Mouse (Mus musculus): ENCODE measurements around the gene Zfp36. TPM values are rescaled to one million over a fixed set of nuclear protein-coding genes. Genes with fewer than 3 reads are reported as not detected.

Gene Zfp36
- polyA plus RNA-seq, 1 experiment from 2014 or later, result 29.4 TPM

DNA sequence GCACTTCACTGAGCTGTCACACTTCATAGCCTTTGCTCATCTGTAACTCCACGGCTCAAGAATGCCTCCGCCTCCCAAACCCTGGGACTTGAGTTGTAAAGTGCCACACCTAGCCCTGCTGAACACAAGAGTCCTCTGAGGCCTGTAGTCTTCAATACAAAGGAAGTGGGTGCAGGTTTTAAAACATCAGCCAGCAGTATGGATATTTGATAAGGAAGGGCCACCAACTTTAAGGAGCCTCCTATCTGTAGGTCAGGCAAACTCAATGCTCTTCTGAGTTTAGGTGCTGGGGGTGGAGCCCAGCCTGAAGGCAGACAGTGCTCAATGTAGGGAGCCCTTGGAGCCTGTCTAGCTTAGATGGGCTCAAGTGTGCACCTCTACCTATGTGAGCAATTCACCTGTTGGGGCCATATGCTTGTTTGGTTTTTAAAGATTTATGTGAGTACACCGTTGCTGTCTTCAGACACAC lies 25.9 kb downstream of the Zfp36 start:
- no peaks in the 10 kb centered on the region for H3K9me3 ChIP-seq (ENCODE audit: control insufficient read depth, low read length)
- H3K9ac ChIP-seq (ENCODE audit: low read length), result no peak overlapping the region
- peaks cover 12% of the 10 kb centered on the region for H3K4me1 ChIP-seq (replicated peaks; ENCODE audit: control insufficient read depth, insufficient read depth)
- no peak for DNase-seq (ENCODE audit: low spot score)
- TF ChIP-seq CTCF (IDR thresholded peaks at IDR 0.05; ENCODE audit: low read depth) (no peak), EP300 (optimal IDR thresholded peaks at IDR 0.05) (no peak)
- no peak for ATAC-seq (ENCODE audit: low FRiP score, low TSS enrichment)
- H3K27ac ChIP-seq (replicated peaks), result no peak overlapping the region
- WGBS, result 87% methylated on average over 3 of the region's 3 CpGs
- peaks cover 7% of the 10 kb centered on the region for H3K36me3 ChIP-seq (ENCODE audit: control insufficient read depth, insufficient read depth, low read length)
- H3K4me3 ChIP-seq (ENCODE audit: low read depth, low read length), result no peak overlapping the region
- H3K4me2 ChIP-seq (replicated peaks; ENCODE audit: low read depth), result no peak overlapping the region
- H3K27me3 ChIP-seq (ENCODE audit: control insufficient read depth, insufficient read depth, low read length), result no peaks in the 10 kb centered on the region

- 74% methylated on average over 2 of the region's 2 CpGs for WGBS
- Histone ChIP-seq H3K4me2 (replicated peaks; ENCODE audit: low read depth) (no peak overlapping the region), H3K4me1 (replicated peaks; ENCODE audit: control insufficient read depth, insufficient read depth) (peaks cover 12% of the 10 kb centered on the region), H3K36me3 (ENCODE audit: control insufficient read depth, insufficient read depth, low read length) (peaks cover 7% of the 10 kb centered on the region), H3K4me3 (ENCODE audit: low read depth, low read length) (no peak overlapping the region), H3K9me3 (ENCODE audit: control insufficient read depth, low read length) (no peaks in the 10 kb centered on the region), H3K27ac (replicated peaks) (no peak overlapping the region), H3K9ac (ENCODE audit: low read length) (no peak overlapping the region), H3K27me3 (ENCODE audit: control insufficient read depth, insufficient read depth, low read length) (no peaks in the 10 kb centered on the region)
- TF ChIP-seq CTCF (IDR thresholded peaks at IDR 0.05; ENCODE audit: low read depth) (peak; percentile 58), EP300 (optimal IDR thresholded peaks at IDR 0.05) (no peak)
- ATAC-seq (ENCODE audit: low FRiP score, low TSS enrichment) (no peak), DNase-seq (ENCODE audit: low spot score) (peak; percentile 56)
Measured at GRCm38 (mm10) chr7:28353267-28353666, 26.8 kb downstream of the Zfp36 start.

DNA sequence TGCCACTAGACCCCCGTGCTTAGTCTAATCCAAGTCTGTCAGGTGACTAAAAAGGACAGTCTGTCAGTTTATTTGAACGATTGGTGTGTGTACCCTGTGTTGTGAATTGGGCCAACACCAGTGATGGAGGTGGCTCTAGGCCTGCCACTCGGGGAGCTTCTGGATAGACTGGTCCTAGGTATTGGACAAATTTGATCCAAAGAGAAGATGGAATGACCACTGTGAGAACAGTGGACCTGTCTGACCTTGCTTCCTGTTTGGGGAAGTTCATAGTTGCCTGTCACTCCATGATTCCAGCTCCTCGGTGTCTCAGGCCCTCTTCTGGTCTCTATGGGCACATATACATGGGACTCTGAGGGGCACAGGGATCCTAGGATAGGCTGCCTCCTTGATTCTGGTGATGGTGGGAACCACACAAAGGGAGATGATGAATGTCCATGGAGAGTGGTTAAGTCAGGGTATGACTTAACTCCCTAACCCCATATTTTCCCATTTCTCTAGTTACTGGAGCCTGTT lies 28.3 kb downstream of the Zfp36 start:
- TF ChIP-seq CTCF (IDR thresholded peaks at IDR 0.05; ENCODE audit: low read depth) (peak; percentile 9; the same call in 1 of the 2 replicates), EP300 (optimal IDR thresholded peaks at IDR 0.05) (no peak)
- peak overlapping the region; percentile 85 for H3K4me3 ChIP-seq (ENCODE audit: low read depth, low read length)
- ATAC-seq (ENCODE audit: low FRiP score, low TSS enrichment) (no peak), DNase-seq (ENCODE audit: low spot score) (no peak)
- no peaks in the 10 kb centered on the region for H3K9me3 ChIP-seq (ENCODE audit: control insufficient read depth, low read length)
- 24% methylated on average over 4 of the region's 4 CpGs for WGBS
- peaks cover 4% of the 10 kb centered on the region; the same call in 1 of the 2 replicates for H3K4me1 ChIP-seq (replicated peaks; ENCODE audit: control insufficient read depth, insufficient read depth)
- H3K4me2 ChIP-seq (replicated peaks; ENCODE audit: low read depth), result peak overlapping the region; percentile 81
- peaks cover 7% of the 10 kb centered on the region for H3K36me3 ChIP-seq (ENCODE audit: control insufficient read depth, insufficient read depth, low read length)
- H3K9ac ChIP-seq (ENCODE audit: low read length), result peak overlapping the region; percentile 94
- no peaks in the 10 kb centered on the region for H3K27me3 ChIP-seq (ENCODE audit: control insufficient read depth, insufficient read depth, low read length)
- H3K27ac ChIP-seq (replicated peaks), result peak overlapping the region; percentile 79; the same call in 1 of the 2 replicates

- Histone ChIP-seq H3K4me2 (replicated peaks; ENCODE audit: low read depth) (peak within 1 kb of the TSS; percentile 81), H3K27me3 (ENCODE audit: control insufficient read depth, insufficient read depth, low read length) (no peaks in the 10 kb centered on the region), H3K4me1 (replicated peaks; ENCODE audit: control insufficient read depth, insufficient read depth) (peaks cover 4% of the 10 kb centered on the region; the same call in 1 of the 2 replicates), H3K4me3 (ENCODE audit: low read depth, low read length) (peak within 1 kb of the TSS; percentile 85), H3K9ac (ENCODE audit: low read length) (peak within 1 kb of the TSS; percentile 94), H3K9me3 (ENCODE audit: control insufficient read depth, low read length) (no peaks in the 10 kb centered on the region), H3K36me3 (ENCODE audit: control insufficient read depth, insufficient read depth, low read length) (peaks cover 7% of the 10 kb centered on the region), H3K27ac (replicated peaks) (peak within 1 kb of the TSS; percentile 95)
- DNase-seq (ENCODE audit: low spot score), result peak; percentile 99
- WGBS, result under 1% methylated on average over 48 of the region's 50 CpGs
- ATAC-seq (ENCODE audit: low FRiP score, low TSS enrichment), result peak; percentile 94
- TF ChIP-seq CTCF (IDR thresholded peaks at IDR 0.05; ENCODE audit: low read depth), result 0 out of 2 replicates have a peak, but pooled peaks have one; percentile 14
- TF ChIP-seq EP300 (optimal IDR thresholded peaks at IDR 0.05), result no peak
Measured at GRCm38 (mm10) chr7:28350155-28350883, 29.7 kb downstream of the Zfp36 start, which contains the start of gene Rps16. TSS of gene Rps16 (plus strand) at chr7:28350652.

DNA sequence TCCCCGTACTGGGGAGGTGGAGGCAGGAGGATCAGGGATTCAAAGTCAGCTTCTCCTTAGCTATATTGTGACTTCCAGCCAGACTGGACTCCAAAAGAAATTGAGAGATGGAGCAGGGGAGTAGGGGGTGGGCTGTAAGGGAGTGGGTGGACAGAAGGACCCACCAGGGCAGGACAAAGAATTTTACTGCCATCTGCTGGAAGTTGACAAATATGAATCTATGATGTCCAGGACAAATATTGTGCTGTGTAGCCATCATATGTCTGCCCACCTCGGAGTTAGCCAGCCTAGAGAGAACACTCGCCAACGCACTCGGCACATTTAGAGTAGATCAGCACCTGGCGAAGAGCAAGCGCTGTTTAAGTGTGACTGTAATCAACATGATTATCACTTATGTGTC lies 31.5 kb downstream of the Zfp36 start:
- H3K4me3 ChIP-seq (ENCODE audit: low read depth, low read length), result no peak overlapping the region
- TF ChIP-seq EP300 (optimal IDR thresholded peaks at IDR 0.05) (no peak), CTCF (IDR thresholded peaks at IDR 0.05; ENCODE audit: low read depth) (peak; percentile 47)
- no peak overlapping the region for H3K9ac ChIP-seq (ENCODE audit: low read length)
- 83% methylated on average over 7 of the region's 7 CpGs for WGBS
- H3K27me3 ChIP-seq (ENCODE audit: control insufficient read depth, insufficient read depth, low read length), result no peaks in the 10 kb centered on the region
- H3K27ac ChIP-seq (replicated peaks), result no peak overlapping the region
- no peak overlapping the region for H3K4me2 ChIP-seq (replicated peaks; ENCODE audit: low read depth)
- H3K36me3 ChIP-seq (ENCODE audit: control insufficient read depth, insufficient read depth, low read length), result peaks cover 7% of the 10 kb centered on the region; the same call in 1 of the 2 replicates
- ATAC-seq (ENCODE audit: low FRiP score, low TSS enrichment) (no peak), DNase-seq (ENCODE audit: low spot score) (no peak)
- peaks cover 4% of the 10 kb centered on the region; the same call in 1 of the 2 replicates for H3K4me1 ChIP-seq (replicated peaks; ENCODE audit: control insufficient read depth, insufficient read depth)
- no peaks in the 10 kb centered on the region for H3K9me3 ChIP-seq (ENCODE audit: control insufficient read depth, low read length)

GRCm38 (mm10) chr7:28347746-28348145 lies 32.3 kb downstream of the Zfp36 start:
- no peak for DNase-seq (ENCODE audit: low spot score)
- Histone ChIP-seq H3K27me3 (ENCODE audit: control insufficient read depth, insufficient read depth, low read length) (no peaks in the 10 kb centered on the region), H3K9me3 (ENCODE audit: control insufficient read depth, low read length) (no peaks in the 10 kb centered on the region), H3K4me1 (replicated peaks; ENCODE audit: control insufficient read depth, insufficient read depth) (peaks cover 4% of the 10 kb centered on the region; the same call in 1 of the 2 replicates), H3K4me2 (replicated peaks; ENCODE audit: low read depth) (no peak overlapping the region), H3K36me3 (ENCODE audit: control insufficient read depth, insufficient read depth, low read length) (no peaks in the 10 kb centered on the region), H3K27ac (replicated peaks) (no peak overlapping the region), H3K4me3 (ENCODE audit: low read depth, low read length) (no peak overlapping the region), H3K9ac (ENCODE audit: low read length) (no peak overlapping the region)
- no peak for ATAC-seq (ENCODE audit: low FRiP score, low TSS enrichment)
- no peak for TF ChIP-seq CTCF (IDR thresholded peaks at IDR 0.05; ENCODE audit: low read depth)
- TF ChIP-seq EP300 (optimal IDR thresholded peaks at IDR 0.05), result no peak
- 57% methylated on average over 3 of the region's 3 CpGs for WGBS
